Mouse (Mus musculus): ENCODE data around the gene Sorcs3. TPM values are rescaled to one million over a fixed set of nuclear protein-coding genes. Genes with fewer than 3 reads are reported as not detected.

The Sorcs3 gene
- polyA plus RNA-seq, 1 experiment from 2014 or later = 9.3 TPM

DNA sequence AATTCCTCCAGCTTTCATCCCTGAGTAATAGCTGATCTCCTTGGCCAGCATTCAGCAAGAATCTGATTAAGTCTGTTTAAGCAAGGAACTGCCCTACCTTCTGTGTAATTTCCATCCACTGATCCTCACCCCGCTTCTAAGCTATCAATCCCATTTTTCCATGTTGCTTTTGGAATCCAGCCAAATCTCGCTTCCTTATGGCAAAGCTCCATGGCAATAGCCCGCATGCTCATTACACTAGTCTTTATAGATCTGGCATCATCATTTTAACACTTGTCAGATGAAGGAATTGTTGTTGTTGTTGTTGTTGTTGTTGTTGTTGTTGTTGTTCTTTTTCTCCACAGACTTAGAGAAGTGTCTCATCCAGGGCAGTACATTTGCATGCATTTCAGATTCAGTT lies 277.1 kb downstream of the Sorcs3 start:
- no peak for ATAC-seq (ENCODE audit: low FRiP score, low read depth)
- no peak overlapping the region for H3K4me2 ChIP-seq (replicated peaks)
- no peaks in the 10 kb centered on the region for H3K4me1 ChIP-seq
- 78% methylated on average over 3 of the region's 3 CpGs for WGBS
- H3K36me3 ChIP-seq = no peaks in the 10 kb centered on the region
- H3K9ac ChIP-seq = no peak overlapping the region
- no peaks in the 10 kb centered on the region for H3K27me3 ChIP-seq (replicated peaks)
- no peak overlapping the region for H3K4me3 ChIP-seq
- H3K9me3 ChIP-seq = no peaks in the 10 kb centered on the region
- no peak overlapping the region for H3K27ac ChIP-seq

DNA sequence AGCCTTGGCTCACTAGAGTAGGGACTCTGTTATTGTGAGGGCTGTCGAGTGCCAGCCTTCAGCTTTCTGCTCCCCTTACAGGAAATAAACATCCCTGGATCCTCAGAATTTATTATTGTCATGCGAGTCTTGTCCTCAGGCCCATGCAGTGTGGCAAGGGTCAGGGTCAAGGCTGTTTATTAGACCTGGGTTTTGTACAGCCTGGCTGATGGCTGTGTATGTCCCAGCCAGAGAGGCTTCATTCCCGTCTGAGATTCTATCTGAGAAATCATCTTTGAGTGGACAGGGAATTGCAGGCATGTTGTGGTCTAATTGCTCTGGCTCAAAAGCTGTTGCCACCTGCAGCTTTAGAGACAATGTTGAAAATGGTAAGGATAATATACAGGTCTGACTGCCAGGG lies 285.3 kb downstream of the Sorcs3 start:
- H3K36me3 ChIP-seq = no peaks in the 10 kb centered on the region
- no peak overlapping the region for H3K9ac ChIP-seq
- no peak overlapping the region for H3K27ac ChIP-seq
- H3K4me1 ChIP-seq = no peaks in the 10 kb centered on the region
- H3K27me3 ChIP-seq (replicated peaks) = no peaks in the 10 kb centered on the region
- no peak overlapping the region for H3K4me3 ChIP-seq
- H3K9me3 ChIP-seq = no peaks in the 10 kb centered on the region
- WGBS = 49% methylated on average over 3 of the region's 3 CpGs
- no peak overlapping the region for H3K4me2 ChIP-seq (replicated peaks)
- ATAC-seq (ENCODE audit: low FRiP score, low read depth) = no peak

DNA sequence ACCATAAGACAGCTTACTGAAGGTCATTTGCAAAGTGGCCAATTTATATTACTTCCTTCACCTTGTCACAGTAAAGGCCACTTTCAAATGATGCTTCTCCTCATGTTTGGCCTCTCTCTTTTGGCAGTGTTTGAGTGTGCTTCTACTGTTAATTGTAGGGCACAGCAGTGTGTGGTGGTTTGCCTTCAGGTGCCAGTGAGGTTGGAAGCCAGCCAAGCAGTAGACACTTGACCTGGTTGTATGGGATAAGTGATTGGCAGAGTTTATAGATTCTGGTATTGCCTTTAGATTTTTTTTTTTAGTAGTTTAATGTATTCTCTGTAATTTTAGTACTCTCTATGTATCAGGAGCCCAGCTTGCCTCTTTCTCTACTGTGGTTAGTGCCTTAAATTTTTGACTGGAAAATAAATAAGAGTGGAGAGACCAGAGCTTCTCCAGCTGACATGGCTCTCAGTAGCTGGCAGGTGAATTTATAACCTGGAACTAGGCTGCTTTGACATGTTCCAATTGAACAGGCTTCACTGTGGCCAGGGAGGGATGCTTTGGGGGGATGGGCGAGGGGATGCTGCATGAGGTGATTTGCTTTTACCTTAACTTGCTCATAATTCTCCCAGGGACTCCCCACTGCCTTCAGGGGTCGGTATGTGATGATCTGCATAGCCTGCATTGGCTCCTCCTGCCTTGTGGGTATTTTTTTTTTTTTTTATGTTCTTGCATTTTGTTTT lies 298.2 kb downstream of the Sorcs3 start:
- H3K36me3 ChIP-seq = no peaks in the 10 kb centered on the region
- no peak for ATAC-seq (ENCODE audit: low FRiP score, low read depth)
- no peaks in the 10 kb centered on the region for H3K27me3 ChIP-seq (replicated peaks)
- no peaks in the 10 kb centered on the region for H3K4me1 ChIP-seq
- WGBS = 58% methylated on average over 2 of the region's 2 CpGs
- H3K4me2 ChIP-seq (replicated peaks) = no peak overlapping the region
- H3K9ac ChIP-seq = no peak overlapping the region
- H3K4me3 ChIP-seq = no peak overlapping the region
- no peaks in the 10 kb centered on the region for H3K9me3 ChIP-seq
- H3K27ac ChIP-seq = no peak overlapping the region

DNA sequence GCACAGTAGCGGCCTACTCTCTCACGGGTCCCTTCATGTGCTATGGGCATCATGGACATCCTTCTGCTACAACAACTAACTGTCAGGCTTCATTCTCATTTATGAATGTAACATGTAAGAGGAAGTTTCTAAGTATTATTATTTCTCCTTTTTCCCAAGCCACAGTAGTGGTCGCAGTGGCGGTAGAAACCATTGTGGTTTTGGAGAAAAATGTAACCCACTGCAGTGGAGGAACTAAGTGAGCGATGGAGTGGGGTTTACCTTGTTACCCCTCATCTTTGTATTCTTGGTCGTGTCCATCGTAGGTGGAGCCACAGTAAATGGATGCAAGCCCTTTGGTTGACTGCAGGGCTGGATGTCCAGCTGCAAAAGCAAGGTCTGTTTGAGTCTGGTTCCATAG lies 318.0 kb downstream of the Sorcs3 start:
- WGBS = 94% methylated on average over 7 of the region's 7 CpGs
- ATAC-seq (ENCODE audit: low FRiP score, low read depth) = no peak
- H3K4me3 ChIP-seq = no peak overlapping the region

DNA sequence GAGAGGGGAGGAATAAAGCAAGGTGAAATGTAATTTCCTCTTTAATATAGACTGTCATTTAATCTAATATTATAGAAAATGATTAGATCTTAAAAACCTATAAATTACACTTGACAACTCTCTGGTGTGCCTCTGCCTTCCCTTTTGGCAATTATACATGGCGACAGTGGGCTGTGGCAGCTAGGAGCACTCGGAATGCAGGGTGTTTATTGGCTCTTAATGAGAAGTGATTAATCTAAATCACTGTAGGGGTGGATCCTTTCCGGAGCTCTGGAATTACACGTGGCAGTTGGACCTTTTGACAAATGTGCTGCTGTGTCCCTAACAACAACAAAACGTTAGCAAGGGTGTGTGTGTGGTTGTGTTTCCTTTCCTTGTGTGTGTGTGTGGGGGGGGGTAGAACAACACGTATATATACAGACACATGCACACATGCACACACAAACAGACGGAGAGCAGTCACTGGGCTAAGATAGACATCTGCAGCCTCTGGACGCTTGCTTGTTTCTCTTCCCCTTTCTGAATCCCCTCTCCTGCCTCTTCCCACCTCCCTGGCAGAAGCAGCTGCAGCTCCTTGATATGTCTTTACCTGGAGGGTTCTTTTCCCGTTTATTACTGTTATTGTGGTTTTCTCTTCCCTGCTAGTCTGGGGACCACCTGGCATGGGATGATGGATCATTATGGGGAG lies 318.8 kb downstream of the Sorcs3 start:
- 35% methylated on average over 9 of the region's 9 CpGs for WGBS
- Histone ChIP-seq H3K4me1 (no peaks in the 10 kb centered on the region), H3K9me3 (no peaks in the 10 kb centered on the region; the same call in 1 of the 2 replicates), H3K27me3 (replicated peaks) (no peaks in the 10 kb centered on the region), H3K4me2 (replicated peaks) (no peak overlapping the region), H3K36me3 (no peaks in the 10 kb centered on the region), H3K27ac (no peak overlapping the region), H3K4me3 (no peak overlapping the region), H3K9ac (no peak overlapping the region)
- peak; percentile 81; the same call in 1 of the 2 replicates for ATAC-seq (ENCODE audit: low FRiP score, low read depth)

More for the DNA sequence above, 318.0 kb downstream of the Sorcs3 start:
- Histone ChIP-seq H3K27ac (no peak overlapping the region), H3K9ac (no peak overlapping the region), H3K9me3 (no peaks in the 10 kb centered on the region), H3K4me2 (replicated peaks) (no peak overlapping the region), H3K27me3 (replicated peaks) (no peaks in the 10 kb centered on the region), H3K4me1 (no peaks in the 10 kb centered on the region), H3K36me3 (no peaks in the 10 kb centered on the region)

DNA sequence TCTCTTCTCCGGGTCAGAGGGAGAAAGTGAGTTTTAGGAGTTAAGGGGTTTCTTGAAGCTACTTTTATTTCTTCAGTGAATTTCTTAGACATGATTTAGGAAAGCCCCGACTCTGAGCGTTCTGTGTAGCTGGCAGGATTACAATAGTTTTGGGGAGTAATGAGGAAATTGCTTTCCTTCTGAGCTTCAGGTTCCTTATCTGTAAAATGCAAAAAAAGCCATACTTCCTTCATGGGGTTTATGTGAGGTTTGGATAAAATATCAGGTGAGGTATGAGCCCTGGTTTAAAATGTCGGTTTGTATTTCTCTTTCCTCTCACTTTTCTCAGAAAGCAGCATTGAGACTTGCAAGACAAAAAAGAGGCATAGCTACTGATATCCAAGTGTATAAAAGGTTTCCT lies 327.8 kb downstream of the Sorcs3 start:
- 90% methylated on average over 4 of the region's 4 CpGs for WGBS
- no peaks in the 10 kb centered on the region for H3K36me3 ChIP-seq
- no peak overlapping the region for H3K4me2 ChIP-seq (replicated peaks)
- H3K27me3 ChIP-seq (replicated peaks) = no peaks in the 10 kb centered on the region
- no peak for ATAC-seq (ENCODE audit: low FRiP score, low read depth)
- H3K4me1 ChIP-seq = no peaks in the 10 kb centered on the region
- no peak overlapping the region for H3K9ac ChIP-seq
- H3K4me3 ChIP-seq = no peak overlapping the region
- no peak overlapping the region for H3K27ac ChIP-seq
- H3K9me3 ChIP-seq = no peaks in the 10 kb centered on the region; the same call in 1 of the 2 replicates

DNA sequence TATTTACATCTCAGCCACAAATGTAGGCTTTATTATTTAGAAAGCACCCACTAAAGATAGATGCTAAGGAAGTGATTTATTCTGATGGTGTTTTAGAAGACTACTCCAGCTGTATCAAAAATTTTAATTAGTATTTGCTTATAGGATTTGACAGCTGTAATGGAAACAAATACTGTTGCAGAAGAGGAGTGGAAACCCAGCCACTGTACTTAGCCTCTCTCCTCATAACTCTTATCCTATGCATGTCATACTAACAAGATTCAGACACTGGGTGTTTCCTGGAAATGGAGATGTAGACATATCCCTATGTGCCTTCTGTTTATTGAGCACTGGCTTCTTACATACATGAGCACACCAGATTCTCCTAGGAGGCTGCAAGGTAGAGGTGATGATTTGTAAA lies 338.5 kb downstream of the Sorcs3 start:
- H3K9me3 ChIP-seq = no peaks in the 10 kb centered on the region; the same call in 1 of the 2 replicates
- no peaks in the 10 kb centered on the region for H3K36me3 ChIP-seq
- no peak overlapping the region for H3K27ac ChIP-seq
- H3K4me1 ChIP-seq = no peaks in the 10 kb centered on the region
- no peak for ATAC-seq (ENCODE audit: low FRiP score, low read depth)
- no peak overlapping the region for H3K4me3 ChIP-seq
- no peaks in the 10 kb centered on the region for H3K27me3 ChIP-seq (replicated peaks)
- no peak overlapping the region for H3K9ac ChIP-seq
- H3K4me2 ChIP-seq (replicated peaks) = no peak overlapping the region

DNA sequence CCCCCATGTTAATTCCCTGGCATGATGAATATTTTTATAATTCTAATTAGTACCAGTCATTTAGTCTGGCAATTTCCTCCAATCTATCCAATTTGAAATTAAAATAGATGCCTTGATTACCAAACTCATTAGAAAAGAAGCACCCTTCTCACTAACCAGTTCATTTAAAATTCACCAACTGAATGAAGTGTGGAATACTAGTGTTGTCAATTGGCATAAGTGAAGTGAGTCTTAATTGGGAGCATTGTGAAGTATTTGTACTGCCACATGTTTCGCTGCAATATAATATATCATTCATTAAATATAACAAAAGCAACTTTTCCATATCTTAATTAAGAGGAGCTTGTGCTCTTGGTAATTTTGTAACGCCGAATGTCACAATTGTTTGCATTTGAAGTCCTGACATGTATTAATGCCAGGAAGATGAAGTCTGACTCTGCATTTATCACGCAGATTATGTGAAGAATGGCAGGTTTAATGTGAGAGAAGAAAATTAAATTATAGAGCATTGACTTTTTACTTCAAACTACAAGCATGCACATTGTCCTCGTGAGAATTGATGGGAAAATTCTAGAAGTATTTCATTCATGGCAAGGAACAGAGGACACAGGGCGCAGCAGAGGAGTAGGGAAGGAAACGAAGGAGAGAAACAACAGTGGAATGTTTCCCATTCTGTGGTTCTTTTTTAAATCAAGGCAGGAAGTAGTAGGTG lies 339.8 kb downstream of the Sorcs3 start:
- H3K36me3 ChIP-seq = no peaks in the 10 kb centered on the region
- no peak overlapping the region for H3K4me2 ChIP-seq (replicated peaks)
- no peak overlapping the region for H3K4me3 ChIP-seq
- no peaks in the 10 kb centered on the region for H3K27me3 ChIP-seq (replicated peaks)
- no peak overlapping the region for H3K9ac ChIP-seq
- ATAC-seq (ENCODE audit: low FRiP score, low read depth) = no peak
- H3K9me3 ChIP-seq = no peaks in the 10 kb centered on the region; the same call in 1 of the 2 replicates
- 82% methylated on average over 7 of the region's 7 CpGs for WGBS
- no peak overlapping the region for H3K27ac ChIP-seq
- H3K4me1 ChIP-seq = no peaks in the 10 kb centered on the region

DNA sequence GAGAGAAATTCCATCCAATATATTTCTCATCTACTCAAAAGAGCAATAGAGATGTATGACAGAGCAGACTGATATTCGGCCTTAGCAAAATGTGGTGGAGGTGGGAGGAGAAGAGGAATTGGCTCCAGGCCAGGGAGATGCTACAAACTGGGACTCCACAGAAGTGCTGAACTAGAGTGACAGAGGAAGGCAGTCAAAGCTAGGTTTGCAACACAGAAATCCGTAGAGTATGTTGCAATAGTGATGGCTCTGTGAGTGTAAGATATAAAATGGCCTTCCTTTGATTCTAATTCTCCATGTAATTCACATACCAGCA lies 340.3 kb downstream of the Sorcs3 start:
- Histone ChIP-seq H3K4me3 (no peak overlapping the region), H3K27ac (no peak overlapping the region), H3K4me2 (replicated peaks) (no peak overlapping the region), H3K4me1 (no peaks in the 10 kb centered on the region), H3K27me3 (replicated peaks) (no peaks in the 10 kb centered on the region), H3K36me3 (no peaks in the 10 kb centered on the region), H3K9ac (no peak overlapping the region), H3K9me3 (no peaks in the 10 kb centered on the region; the same call in 1 of the 2 replicates)
- 96% methylated on average over 2 of the region's 2 CpGs for WGBS
- ATAC-seq (ENCODE audit: low FRiP score, low read depth) = no peak

DNA sequence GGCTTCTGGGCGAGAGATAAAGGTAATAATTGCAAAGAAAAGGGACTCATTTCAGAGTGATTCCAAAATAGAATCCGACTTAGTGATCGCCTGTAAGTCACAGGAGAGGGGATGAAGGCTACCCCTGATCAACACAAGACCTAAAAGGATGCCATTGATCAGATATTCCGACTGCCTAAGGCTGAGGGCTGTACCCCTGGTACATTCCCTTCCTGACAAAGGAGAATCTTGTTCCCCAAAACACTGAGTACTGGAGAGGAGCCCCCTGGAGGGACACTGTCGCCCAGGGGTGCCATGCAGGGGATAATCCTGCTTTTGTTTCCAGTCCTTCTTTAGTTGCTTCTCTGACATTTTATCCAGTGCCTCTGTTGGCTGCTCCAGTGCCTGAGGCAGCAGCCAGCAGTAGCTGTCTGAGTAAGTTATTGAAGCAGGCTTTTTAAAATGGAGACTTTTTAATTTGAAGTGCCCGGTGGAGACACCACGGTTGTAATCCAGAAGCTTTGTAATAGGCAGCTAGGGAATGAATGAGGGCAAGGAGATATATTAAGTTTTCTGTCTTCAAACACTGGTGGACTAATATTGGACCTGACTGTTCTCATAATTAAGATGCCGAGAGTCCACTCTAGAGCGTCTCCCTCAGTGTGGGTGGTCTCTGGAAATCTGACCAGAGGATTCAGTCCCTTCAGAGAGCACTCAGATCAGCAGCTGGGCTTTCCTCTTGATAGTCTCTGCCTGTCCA lies 342.5 kb downstream of the Sorcs3 start:
- no peak overlapping the region for H3K9ac ChIP-seq
- no peak overlapping the region for H3K27ac ChIP-seq
- H3K9me3 ChIP-seq = no peaks in the 10 kb centered on the region; the same call in 1 of the 2 replicates
- no peaks in the 10 kb centered on the region for H3K36me3 ChIP-seq
- H3K4me1 ChIP-seq = no peaks in the 10 kb centered on the region
- WGBS = 43% methylated on average over 9 of the region's 9 CpGs
- no peak overlapping the region for H3K4me3 ChIP-seq
- no peaks in the 10 kb centered on the region for H3K27me3 ChIP-seq (replicated peaks)
- no peak overlapping the region for H3K4me2 ChIP-seq (replicated peaks)
- no peak for ATAC-seq (ENCODE audit: low FRiP score, low read depth)

DNA sequence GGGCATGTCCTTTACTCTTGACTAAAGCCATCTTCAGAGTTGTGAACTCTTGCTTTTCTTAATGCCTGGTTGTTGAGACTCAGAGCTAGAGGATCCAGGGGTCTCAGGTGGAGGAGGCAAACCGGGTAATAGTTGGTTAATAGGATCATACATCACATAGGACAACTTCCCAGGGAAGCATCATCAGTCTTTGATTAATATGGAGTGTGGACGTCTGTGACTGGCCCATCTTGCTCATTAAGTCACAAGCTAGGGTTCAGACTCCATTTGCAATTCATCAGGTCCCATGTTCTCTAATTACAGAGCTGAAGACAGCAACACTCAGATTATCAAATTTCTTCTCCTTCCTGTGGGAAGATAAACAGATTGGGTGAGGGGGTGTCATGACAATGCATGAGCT lies 353.6 kb downstream of the Sorcs3 start:
- Histone ChIP-seq H3K4me2 (replicated peaks) (no peak overlapping the region), H3K4me3 (no peak overlapping the region), H3K9me3 (no peaks in the 10 kb centered on the region), H3K27me3 (replicated peaks) (no peaks in the 10 kb centered on the region), H3K9ac (no peak overlapping the region), H3K27ac (no peak overlapping the region), H3K36me3 (no peaks in the 10 kb centered on the region), H3K4me1 (no peaks in the 10 kb centered on the region)
- 44% methylated on average over 2 of the region's 2 CpGs for WGBS
- ATAC-seq (ENCODE audit: low FRiP score, low read depth) = 0 out of 2 replicates have a peak, but pooled peaks have one; percentile 33

DNA sequence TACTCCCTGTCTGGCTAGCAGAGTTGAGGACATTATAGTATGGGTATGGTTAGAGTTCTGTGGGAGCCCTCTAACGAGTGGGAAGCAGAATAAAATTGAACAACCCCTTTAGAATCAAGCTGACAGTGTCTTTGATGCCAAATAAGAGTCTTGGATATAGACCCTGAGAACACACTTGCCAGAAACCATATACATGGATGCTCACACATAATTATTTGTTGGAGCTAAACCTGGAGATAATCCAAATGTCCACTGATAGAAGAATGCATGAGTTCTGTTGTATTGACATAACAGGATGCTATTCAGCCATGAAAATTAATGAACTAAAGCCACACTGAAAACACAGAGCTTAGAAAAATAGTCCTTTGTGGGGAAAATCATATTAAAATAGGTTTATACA lies 369.9 kb downstream of the Sorcs3 start:
- Histone ChIP-seq H3K4me3 (no peak overlapping the region), H3K4me2 (replicated peaks) (no peak overlapping the region), H3K27me3 (replicated peaks) (no peaks in the 10 kb centered on the region), H3K4me1 (no peaks in the 10 kb centered on the region), H3K36me3 (no peaks in the 10 kb centered on the region), H3K9me3 (no peaks in the 10 kb centered on the region), H3K27ac (no peak overlapping the region), H3K9ac (no peak overlapping the region)
- no peak for ATAC-seq (ENCODE audit: low FRiP score, low read depth)
- WGBS = 41% methylated on average over 1 of the region's 1 CpGs

Measured in neural tube, embryonic 12.5 days (tissue).